Mouse (Mus musculus) kidney, embryonic 16.5 days (tissue): ENCODE measurements at regions not wholly inside any gene's neighbourhood (a gene's known extent, or its start where the extent isn't known, plus 50 kb on each side); places are given as distances from the start of the nearest gene placed in this dataset.

Experiments
- ATAC-seq: fragments of 200-750 bp; cut with Nextera tagmentation; 2 replicates; pipeline ENCODE4 v1.8.0; 2017; ENCODE audit warnings: moderate TSS enrichment; ENCODE audit not compliant: low FRiP score, low TSS enrichment
- H3K27ac ChIP-seq: fragments of 300-500 bp; sonication (generic); 2 replicates; pipeline ENCODE4 v1.5.1; 2014; ENCODE audit warnings: low read length
- H3K27me3 ChIP-seq: fragments of 300-500 bp; sonication (generic); 2 replicates; pipeline ENCODE4 v1.6.1; 2014; ENCODE audit warnings: low read length, control low read depth, mixed read lengths; ENCODE audit not compliant: insufficient read depth
- H3K36me3 ChIP-seq: fragments of 300-500 bp; sonication (generic); 2 replicates; pipeline ENCODE4 v1.6.1; 2014; ENCODE audit warnings: low read length, control low read depth, mixed read lengths; ENCODE audit not compliant: insufficient read depth
- H3K4me1 ChIP-seq: fragments of 300-500 bp; sonication (generic); 2 replicates; pipeline ENCODE4 v1.6.1; 2014; ENCODE audit warnings: low read length, control low read depth, mixed read lengths; ENCODE audit not compliant: insufficient read depth
- H3K4me2 ChIP-seq: fragments of 300-500 bp; sonication (generic); replicated peaks from 2 replicates; pipeline ENCODE4 v1.6.1; 2014; ENCODE audit warnings: low read depth, low read length
- H3K4me3 ChIP-seq: fragments of 300-500 bp; sonication (generic); 2 replicates; pipeline ENCODE4 v1.5.1; 2014; ENCODE audit warnings: mild to moderate bottlenecking, low read length
- H3K9ac ChIP-seq: fragments of 300-500 bp; sonication (generic); replicated peaks from 2 replicates; pipeline ENCODE4 v1.6.1; 2014; ENCODE audit warnings: low read length
- H3K9me3 ChIP-seq: fragments of 300-500 bp; sonication (generic); 2 replicates; pipeline ENCODE4 v1.6.1; 2016; ENCODE audit warnings: low read length, control low read depth
- WGBS: fragments of 180-500 bp; shearing (Covaris S2); extraction: QIAGEN DNeasy Blood & Tissue Kit; methylation state at CpG from one replicate; pipeline ENCODE4 v1.1.7; 2014; 5-methylcytosine and 5-hydroxymethylcytosine counted together

DNA sequence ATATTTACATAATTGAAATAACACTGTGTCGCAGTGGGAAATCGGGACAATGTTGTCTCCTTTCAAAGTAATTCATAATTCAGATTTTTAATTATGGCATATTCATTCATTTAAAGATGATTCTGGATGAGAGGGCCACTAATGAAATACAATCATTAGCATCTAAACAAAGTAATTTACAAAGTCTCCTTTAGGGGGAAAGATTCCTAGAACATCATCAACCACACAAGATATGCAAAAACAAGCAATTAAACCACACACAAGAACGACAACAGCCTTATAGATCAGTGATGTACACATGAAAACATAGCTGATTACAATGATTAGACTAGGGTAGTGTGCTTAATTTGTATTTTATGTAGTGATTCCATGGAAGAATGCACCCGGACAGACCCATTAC, 231.2 kb downstream of the Mbip start:
- H3K9me3 ChIP-seq, result no peaks in the 10 kb centered on the region
- WGBS, result 76% methylated on average over 4 of the region's 4 CpGs
- H3K27me3 ChIP-seq, result no peaks in the 10 kb centered on the region
- no peaks in the 10 kb centered on the region for H3K4me1 ChIP-seq
- ATAC-seq, result no peak
- H3K27ac ChIP-seq, result no peak overlapping the region
- no peak overlapping the region for H3K4me2 ChIP-seq
- no peaks in the 10 kb centered on the region for H3K36me3 ChIP-seq
- no peak overlapping the region for H3K4me3 ChIP-seq
- no peak overlapping the region for H3K9ac ChIP-seq

DNA sequence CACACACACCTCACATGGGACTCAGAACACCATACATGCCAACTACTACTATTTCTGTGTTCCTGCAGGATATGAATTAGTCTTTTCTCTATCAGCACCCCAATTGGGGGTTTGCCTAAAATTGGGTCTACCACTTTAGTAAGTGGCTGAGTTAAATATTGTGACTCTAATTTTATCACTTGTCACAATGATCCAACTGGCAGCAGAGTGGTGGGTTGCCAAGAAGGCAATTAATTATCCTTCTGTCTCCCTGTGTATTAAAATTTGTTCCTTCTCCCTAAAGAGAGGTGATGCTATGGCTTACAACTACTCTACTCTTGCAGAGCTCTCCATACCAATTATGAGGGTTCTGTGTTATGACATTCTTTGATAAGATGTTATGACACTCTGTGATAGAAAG, 245.3 kb downstream of the Brms1l start:
- H3K27me3 ChIP-seq, result no peaks in the 10 kb centered on the region
- H3K9me3 ChIP-seq, result no peaks in the 10 kb centered on the region
- no peak overlapping the region for H3K4me3 ChIP-seq
- no peaks in the 10 kb centered on the region for H3K4me1 ChIP-seq
- no peak overlapping the region for H3K9ac ChIP-seq
- no peak overlapping the region for H3K27ac ChIP-seq
- H3K4me2 ChIP-seq, result no peak overlapping the region
- no peaks in the 10 kb centered on the region for H3K36me3 ChIP-seq
- no peak for ATAC-seq

DNA sequence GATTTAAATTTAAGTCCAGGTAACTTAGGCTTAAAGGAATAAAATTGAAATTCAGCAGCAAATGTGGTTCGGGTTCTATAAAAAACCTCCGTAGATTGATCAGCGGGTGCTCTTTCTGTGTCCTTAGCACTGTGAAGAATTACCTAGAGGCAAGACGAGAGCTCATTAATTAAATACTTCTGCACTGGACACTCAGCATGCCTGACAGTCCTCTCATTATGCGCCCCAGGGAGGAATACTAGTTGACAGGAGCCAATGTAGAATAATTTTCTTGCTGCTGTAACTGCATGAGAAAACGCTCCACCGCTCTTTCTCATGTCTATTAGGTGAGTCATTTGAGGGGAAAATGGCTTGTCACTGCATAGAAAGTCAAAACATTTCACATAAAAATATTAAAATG, 228.1 kb downstream of the Brms1l start:
- no peak for ATAC-seq
- 80% methylated on average over 7 of the region's 7 CpGs for WGBS
- Histone ChIP-seq H3K9me3 (no peaks in the 10 kb centered on the region), H3K9ac (no peak overlapping the region), H3K4me1 (no peaks in the 10 kb centered on the region), H3K27ac (no peak overlapping the region), H3K27me3 (no peaks in the 10 kb centered on the region), H3K36me3 (no peaks in the 10 kb centered on the region), H3K4me2 (no peak overlapping the region), H3K4me3 (no peak overlapping the region)

DNA sequence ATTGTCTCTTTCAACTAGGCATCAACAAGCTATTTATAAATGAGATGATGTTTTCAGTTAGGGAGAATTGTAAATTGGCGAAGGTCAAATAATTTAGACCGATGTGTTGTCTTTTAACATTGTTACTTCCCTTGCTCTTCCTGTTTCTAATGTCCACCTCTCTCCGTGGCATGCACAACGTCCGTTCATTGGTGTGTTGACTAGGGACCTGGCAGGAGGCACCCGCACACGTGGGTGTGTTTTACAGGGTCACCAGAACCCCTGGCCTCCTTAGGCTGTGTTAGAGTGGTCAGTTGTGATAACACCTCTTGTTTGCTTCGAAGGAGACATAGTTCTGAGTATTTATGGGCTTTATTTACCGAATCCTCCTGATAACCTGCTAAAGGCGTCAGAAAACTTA, 222.8 kb downstream of the Brms1l start:
- ATAC-seq, result no peak
- H3K4me1 ChIP-seq, result no peaks in the 10 kb centered on the region

DNA sequence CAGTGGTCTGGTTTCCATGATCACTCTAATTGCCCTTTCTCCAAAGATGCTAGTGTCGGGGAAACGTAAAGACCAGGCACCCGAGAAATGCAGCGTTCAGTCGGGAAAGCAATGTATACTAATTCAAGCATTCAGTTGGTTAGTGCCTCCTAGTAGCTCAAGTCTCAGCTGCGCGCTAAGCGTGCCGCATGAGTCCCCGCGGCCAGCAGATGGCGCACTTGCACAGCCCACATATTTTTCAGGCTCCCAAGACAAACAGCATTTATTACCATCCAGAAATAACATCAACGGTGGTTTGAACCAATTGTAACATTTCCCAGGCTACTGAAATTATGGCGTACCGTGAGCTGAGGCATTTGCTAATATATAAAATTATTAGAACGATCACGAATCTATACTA, 222.3 kb downstream of the Brms1l start:
- no peaks in the 10 kb centered on the region for H3K27me3 ChIP-seq
- H3K36me3 ChIP-seq, result no peaks in the 10 kb centered on the region
- 12% methylated on average over 17 of the region's 17 CpGs for WGBS
- H3K4me3 ChIP-seq, result no peak overlapping the region
- ATAC-seq, result peak; percentile 82; the same call in 1 of the 2 replicates
- no peak overlapping the region for H3K4me2 ChIP-seq
- H3K27ac ChIP-seq, result no peak overlapping the region
- H3K9ac ChIP-seq, result no peak overlapping the region
- H3K4me1 ChIP-seq, result no peaks in the 10 kb centered on the region
- no peaks in the 10 kb centered on the region for H3K9me3 ChIP-seq

More for the DNA sequence above, 222.8 kb downstream of the Brms1l start:
- H3K36me3 ChIP-seq, result no peaks in the 10 kb centered on the region
- 71% methylated on average over 10 of the region's 10 CpGs for WGBS
- H3K4me3 ChIP-seq, result no peak overlapping the region
- no peak overlapping the region for H3K27ac ChIP-seq
- H3K4me2 ChIP-seq, result no peak overlapping the region
- no peak overlapping the region for H3K9ac ChIP-seq
- no peaks in the 10 kb centered on the region for H3K27me3 ChIP-seq
- H3K9me3 ChIP-seq, result no peaks in the 10 kb centered on the region

DNA sequence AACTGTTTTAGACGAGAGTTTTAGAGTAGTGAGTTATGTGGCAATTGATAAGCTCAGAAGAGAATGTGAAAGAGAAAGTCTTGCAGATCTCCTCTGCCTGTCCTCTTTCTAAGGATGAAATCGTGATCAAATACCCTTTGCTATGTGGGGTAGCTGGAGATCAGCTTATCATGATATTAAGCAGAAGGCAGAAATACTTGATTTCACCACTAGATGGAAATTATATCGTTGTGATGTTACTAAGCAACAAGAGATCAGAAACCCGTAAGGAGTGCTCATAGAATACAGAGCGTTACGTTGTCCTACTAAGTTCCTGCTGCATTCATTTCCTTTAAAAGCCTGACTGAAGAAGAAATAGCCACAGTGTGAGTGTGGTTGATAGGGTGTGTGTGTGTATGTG, 219.3 kb downstream of the Brms1l start:
- Histone ChIP-seq H3K4me3 (no peak overlapping the region), H3K36me3 (no peaks in the 10 kb centered on the region), H3K4me2 (no peak overlapping the region), H3K27me3 (no peaks in the 10 kb centered on the region), H3K27ac (no peak overlapping the region), H3K9me3 (0 out of 2 replicates have a peak, but pooled peaks cover 3% of the 10 kb centered on the region), H3K4me1 (no peaks in the 10 kb centered on the region), H3K9ac (no peak overlapping the region)
- no peak for ATAC-seq
- 79% methylated on average over 6 of the region's 6 CpGs for WGBS

DNA sequence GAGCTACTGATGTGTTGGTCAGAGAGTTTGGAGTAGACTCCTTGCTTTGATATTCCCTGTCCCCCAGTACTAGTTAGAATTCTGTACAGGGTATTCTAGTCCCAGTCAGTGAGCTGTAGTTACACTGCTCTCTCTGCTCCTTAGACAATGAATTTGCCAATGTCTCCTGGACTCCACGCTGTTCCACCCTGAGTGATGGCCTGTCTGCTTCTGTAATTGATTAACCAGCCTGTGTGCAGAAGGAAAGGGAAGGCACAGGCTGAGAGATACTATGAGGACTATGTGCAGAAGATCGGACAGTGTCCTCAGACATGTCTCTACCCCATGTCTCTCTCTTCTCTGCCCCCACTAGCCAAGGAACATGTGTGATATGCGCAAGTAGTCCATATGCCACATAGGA, 209.9 kb downstream of the Brms1l start:
- no peaks in the 10 kb centered on the region for H3K4me1 ChIP-seq
- 69% methylated on average over 3 of the region's 3 CpGs for WGBS
- no peak overlapping the region for H3K4me2 ChIP-seq
- no peaks in the 10 kb centered on the region for H3K36me3 ChIP-seq
- H3K4me3 ChIP-seq, result no peak overlapping the region
- H3K9ac ChIP-seq, result no peak overlapping the region
- no peak overlapping the region for H3K27ac ChIP-seq
- 0 out of 2 replicates have a peak, but pooled peaks cover 6% of the 10 kb centered on the region for H3K9me3 ChIP-seq
- peak; percentile 82 for ATAC-seq
- no peaks in the 10 kb centered on the region for H3K27me3 ChIP-seq

DNA sequence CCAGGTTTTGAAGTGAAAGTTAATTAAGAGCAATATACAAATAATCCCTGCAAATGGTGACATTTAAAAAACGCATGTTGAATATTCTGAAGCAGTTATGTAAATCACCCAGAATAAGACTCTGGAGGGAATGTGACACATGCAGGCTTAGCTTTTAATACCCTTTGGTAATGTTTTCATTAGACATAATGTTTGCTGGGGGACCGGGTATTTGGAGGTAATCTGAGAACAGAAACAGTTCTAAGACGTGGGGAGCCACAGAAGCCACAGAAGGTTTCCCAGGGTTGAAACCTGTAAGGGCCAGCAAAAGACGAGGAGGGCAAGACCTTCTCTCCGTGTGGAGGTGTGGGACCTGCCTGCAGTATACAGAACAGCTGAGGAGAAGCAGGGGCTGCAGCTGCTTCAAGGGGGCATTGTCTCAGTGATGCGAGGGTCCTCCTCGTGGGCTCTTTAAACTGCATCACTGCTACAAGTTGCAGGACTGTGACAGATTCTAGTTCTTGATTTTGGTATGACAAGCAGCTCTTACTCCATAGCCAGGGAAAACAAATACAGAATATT, 184.9 kb downstream of the Brms1l start:
- Histone ChIP-seq H3K4me1 (no peaks in the 10 kb centered on the region), H3K9ac (no peak overlapping the region), H3K4me2 (no peak overlapping the region), H3K9me3 (no peaks in the 10 kb centered on the region), H3K27me3 (no peaks in the 10 kb centered on the region), H3K4me3 (no peak overlapping the region), H3K27ac (no peak overlapping the region), H3K36me3 (no peaks in the 10 kb centered on the region)
- ATAC-seq, result no peak
- 23% methylated on average over 7 of the region's 7 CpGs for WGBS

DNA sequence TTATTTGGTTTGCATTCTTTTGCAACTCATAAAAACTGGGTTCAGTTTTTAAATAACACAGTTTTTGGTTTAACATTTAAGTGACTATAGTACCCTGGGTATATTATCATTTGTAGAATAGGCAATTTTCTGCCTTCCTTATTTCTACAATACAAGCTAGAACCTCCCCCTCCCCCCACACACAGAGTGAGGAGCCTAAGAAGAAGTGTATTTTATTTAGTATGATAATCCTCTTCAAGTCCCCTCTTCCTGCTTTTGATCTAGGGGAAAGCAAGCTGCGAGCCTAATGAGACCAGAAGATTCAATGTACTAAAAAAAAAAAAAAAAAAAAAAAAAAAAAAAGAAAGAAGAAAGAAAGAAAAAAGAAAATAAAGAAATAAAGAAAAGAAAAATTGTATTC, 184.4 kb downstream of the Brms1l start:
- ATAC-seq, result no peak
- Histone ChIP-seq H3K4me1 (no peaks in the 10 kb centered on the region), H3K9me3 (no peaks in the 10 kb centered on the region), H3K27me3 (no peaks in the 10 kb centered on the region), H3K36me3 (no peaks in the 10 kb centered on the region), H3K27ac (no peak overlapping the region), H3K4me3 (no peak overlapping the region), H3K4me2 (no peak overlapping the region), H3K9ac (no peak overlapping the region)
- WGBS, result 33% methylated on average over 1 of the region's 1 CpGs

DNA sequence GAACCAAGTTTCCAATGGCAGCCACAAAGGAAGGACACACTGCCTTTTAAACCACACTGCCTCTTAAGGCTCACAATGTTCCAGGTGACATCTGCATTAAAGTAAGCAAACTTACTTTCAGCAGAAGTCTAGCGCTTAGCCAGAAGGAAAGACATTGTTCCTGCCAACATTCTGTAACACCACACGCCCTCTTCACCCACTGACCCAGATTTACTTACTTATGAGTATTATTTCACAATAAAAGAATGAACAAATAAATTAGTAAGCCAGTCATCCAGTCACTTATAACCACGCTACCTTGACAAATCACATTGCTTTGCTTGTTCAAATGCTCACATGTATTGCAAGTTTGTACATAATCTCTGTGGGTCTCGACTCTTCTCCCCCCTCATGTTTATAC, 173.9 kb downstream of the Brms1l start:
- no peak for ATAC-seq
- H3K27ac ChIP-seq, result no peak overlapping the region
- H3K4me1 ChIP-seq, result no peaks in the 10 kb centered on the region
- H3K9me3 ChIP-seq, result no peaks in the 10 kb centered on the region
- H3K4me2 ChIP-seq, result no peak overlapping the region
- no peak overlapping the region for H3K4me3 ChIP-seq
- H3K27me3 ChIP-seq, result no peaks in the 10 kb centered on the region
- H3K36me3 ChIP-seq, result no peaks in the 10 kb centered on the region
- no peak overlapping the region for H3K9ac ChIP-seq
- WGBS, result 62% methylated on average over 4 of the region's 4 CpGs
